ENCODE assay signal across 8 mouse cellular contexts in the genomic region with DNA sequence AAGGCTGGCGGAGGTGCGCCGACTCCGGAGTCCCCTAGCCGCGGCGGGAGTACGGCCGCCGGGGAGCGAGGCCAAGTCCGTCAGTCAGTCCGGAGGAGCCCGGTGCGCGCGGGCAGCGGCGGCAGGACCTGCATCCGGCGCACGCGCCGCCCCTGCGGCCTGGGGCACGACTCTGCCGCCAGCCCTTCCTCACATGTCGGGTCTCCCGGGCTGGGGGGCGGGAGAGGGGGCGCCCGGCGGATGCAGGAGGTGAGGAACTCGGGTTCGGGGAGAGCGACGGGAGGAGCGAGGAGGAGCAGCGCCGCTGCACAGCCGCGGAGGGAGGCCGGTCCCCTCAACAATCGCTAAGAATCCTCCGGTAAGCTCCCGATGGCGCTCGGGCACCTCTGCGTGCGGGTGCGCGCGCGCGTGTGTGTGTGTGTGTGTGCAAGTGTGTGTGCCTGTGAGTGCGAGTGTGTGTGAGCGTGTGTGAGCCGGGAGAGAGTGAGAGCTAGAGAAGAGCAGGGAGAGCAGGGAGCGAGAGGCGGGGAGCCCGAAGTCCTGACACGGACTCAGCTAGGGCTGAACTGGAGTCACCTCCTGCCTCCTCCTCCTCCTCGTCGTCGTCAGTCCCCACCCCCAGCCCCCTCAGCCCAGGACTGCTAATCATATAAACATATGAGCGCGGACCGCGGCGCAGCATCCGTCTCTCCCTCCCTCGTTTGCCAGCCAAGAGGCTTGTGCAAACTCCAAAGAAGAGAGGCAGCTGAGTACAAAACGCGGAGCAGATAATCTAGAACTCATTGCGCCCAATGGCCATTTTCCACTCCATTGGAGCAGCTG. TPM values are rescaled to one million over a fixed set of nuclear protein-coding genes. Genes with fewer than 3 reads are reported as not detected.
A peak's percentile ranks its signal among the peaks of the same experiment; 100 is the strongest.
DNase-seq lines count a peak whose midpoint lies in the region; ATAC-seq lines count a peak whose summit lies in the region.

No protein-coding gene starts in this region.

- no peaks in the 10 kb centered on the region for H3K9me3 ChIP-seq in forebrain, embryonic 11.5 days (ENCODE audit: control insufficient read depth, low read length)
- no peaks in the 10 kb centered on the region for H3K9me3 ChIP-seq in heart, embryonic 14.5 days (ENCODE audit: control insufficient read depth, low read length)
- no peaks in the 10 kb centered on the region for H3K9me3 ChIP-seq in liver, embryonic 13.5 days (replicated peaks)

- H3K27me3 ChIP-seq in forebrain, embryonic 11.5 days (ENCODE audit: control insufficient read depth, insufficient read depth, low read length): no peaks in the 10 kb centered on the region
- no peaks in the 10 kb centered on the region for H3K27me3 ChIP-seq in heart, embryonic 14.5 days (ENCODE audit: control insufficient read depth, insufficient read depth, low read length)
- peaks cover 57% of the 10 kb centered on the region for H3K27me3 ChIP-seq in liver, embryonic 13.5 days

- peak overlapping the region; percentile 99 for H3K27ac ChIP-seq in forebrain, embryonic 11.5 days (ENCODE audit: low read depth, low read length)
- H3K27ac ChIP-seq in heart, embryonic 14.5 days (replicated peaks in 1 of 2; ENCODE audit: control insufficient read depth in 1 of 2, insufficient read depth in 1 of 2, low read depth in 2 of 2, low read length in 2 of 2): peak overlapping the region; percentile 92 to 99
- H3K27ac ChIP-seq in liver, embryonic 13.5 days: peak overlapping the region; percentile 71

- peak overlapping the region; percentile 97 for H3K4me3 ChIP-seq in forebrain, embryonic 11.5 days (ENCODE audit: low read depth, low read length)
- peak overlapping the region; percentile 68 to 69 for H3K4me3 ChIP-seq in heart, embryonic 14.5 days (ENCODE audit: control insufficient read depth in 1 of 2, insufficient read depth in 1 of 2, low read depth in 1 of 2, low read length in 2 of 2)
- H3K4me3 ChIP-seq in liver, embryonic 13.5 days (replicated peaks): peak overlapping the region; percentile 67

- no peaks in the 10 kb centered on the region for H3K36me3 ChIP-seq in forebrain, embryonic 11.5 days (ENCODE audit: control insufficient read depth, insufficient read depth, low read length)
- H3K36me3 ChIP-seq in heart, embryonic 14.5 days (ENCODE audit: control insufficient read depth, insufficient read depth, low read length): no peaks in the 10 kb centered on the region
- H3K36me3 ChIP-seq in liver, embryonic 13.5 days: no peaks in the 10 kb centered on the region

- ATAC-seq in forebrain, embryonic 11.5 days (replicated peaks; ENCODE audit: low FRiP score): peak; percentile 79
- ATAC-seq in heart, embryonic 14.5 days (ENCODE audit: insufficient number of reproducible peaks, insufficient read depth, low FRiP score, low read depth): peak; percentile 84
- peak; percentile 77 for ATAC-seq in liver, embryonic 13.5 days (ENCODE audit: low read depth)

- under 1% methylated on average over 74 of the region's 75 CpGs for WGBS in forebrain, embryonic 11.5 days
- under 1% methylated on average over 72 of the region's 75 CpGs for WGBS in heart, embryonic 14.5 days
- WGBS in liver, embryonic 13.5 days (ENCODE audit: insufficient replicate concordance): 0% methylated on average over 71 of the region's 75 CpGs

- H3K4me2 ChIP-seq in forebrain, embryonic 11.5 days (ENCODE audit: low read depth, low read length, severe bottlenecking): peak overlapping the region; percentile 70
- H3K4me2 ChIP-seq in heart, embryonic 14.5 days (ENCODE audit: low read length): peak overlapping the region; percentile 78
- H3K4me2 ChIP-seq in liver, embryonic 13.5 days: peak overlapping the region; percentile 81

- H3K9ac ChIP-seq in forebrain, embryonic 11.5 days (ENCODE audit: low read length): peak overlapping the region; percentile 98
- H3K9ac ChIP-seq in heart, embryonic 14.5 days (ENCODE audit: low read length): peak overlapping the region; percentile 80
- H3K9ac ChIP-seq in liver, embryonic 13.5 days: peak overlapping the region; percentile 70

- H3K4me1 ChIP-seq in forebrain, embryonic 11.5 days (replicated peaks; ENCODE audit: control insufficient read depth, insufficient read depth, low read length): peaks cover 8% of the 10 kb centered on the region
- peaks cover 5 to 26% of the 10 kb centered on the region in 2 experiments for H3K4me1 ChIP-seq in heart, embryonic 14.5 days (ENCODE audit: control insufficient read depth in 2 of 2, insufficient read depth in 2 of 2, low read length in 2 of 2)
- peaks cover 24% of the 10 kb centered on the region for H3K4me1 ChIP-seq in liver, embryonic 13.5 days (replicated peaks)

- DNase-seq in spleen, adult 18-20 months: peak; percentile 13 to 24
- no peak for DNase-seq in spleen, adult 12 weeks (ENCODE audit: low spot score)
- DNase-seq in forebrain, embryonic 11.5 days (ENCODE audit: low spot score): peak; percentile 94
- peak; percentile 92 for DNase-seq in kidney, postnatal 14 days
- DNase-seq in liver, embryonic 13.5 days: peak; percentile 29
- peak; percentile 92 for DNase-seq in neural tube, embryonic 10.5 days (ENCODE audit: extremely low spot score, low spot score)
- peak; percentile 82 for DNase-seq in telencephalon, adult 2 months (ENCODE audit: low read depth, low spot score)

RNA-seq across cellular contexts. Expression of a gene that starts 1.1 kb away (rescaled TPM):
- polyA plus RNA-seq in forebrain, embryonic 11.5 days (2014; fragmentation: Nextera tagmentation; extraction: Ambion mirVana): 112 and 116 TPM in 2 replicates
- 47.1 and 49.2 TPM in 2 replicates for polyA plus RNA-seq in heart, embryonic 14.5 days (2014; fragmentation: Nextera tagmentation; extraction: Ambion mirVana)
- polyA plus RNA-seq in liver, embryonic 13.5 days (2015; fragmentation: Nextera tagmentation; extraction: Ambion mirVana): 4.3 and 4.6 TPM in 2 replicates
